ENCODE assay signal across 7 mouse cellular contexts in the genomic region with DNA sequence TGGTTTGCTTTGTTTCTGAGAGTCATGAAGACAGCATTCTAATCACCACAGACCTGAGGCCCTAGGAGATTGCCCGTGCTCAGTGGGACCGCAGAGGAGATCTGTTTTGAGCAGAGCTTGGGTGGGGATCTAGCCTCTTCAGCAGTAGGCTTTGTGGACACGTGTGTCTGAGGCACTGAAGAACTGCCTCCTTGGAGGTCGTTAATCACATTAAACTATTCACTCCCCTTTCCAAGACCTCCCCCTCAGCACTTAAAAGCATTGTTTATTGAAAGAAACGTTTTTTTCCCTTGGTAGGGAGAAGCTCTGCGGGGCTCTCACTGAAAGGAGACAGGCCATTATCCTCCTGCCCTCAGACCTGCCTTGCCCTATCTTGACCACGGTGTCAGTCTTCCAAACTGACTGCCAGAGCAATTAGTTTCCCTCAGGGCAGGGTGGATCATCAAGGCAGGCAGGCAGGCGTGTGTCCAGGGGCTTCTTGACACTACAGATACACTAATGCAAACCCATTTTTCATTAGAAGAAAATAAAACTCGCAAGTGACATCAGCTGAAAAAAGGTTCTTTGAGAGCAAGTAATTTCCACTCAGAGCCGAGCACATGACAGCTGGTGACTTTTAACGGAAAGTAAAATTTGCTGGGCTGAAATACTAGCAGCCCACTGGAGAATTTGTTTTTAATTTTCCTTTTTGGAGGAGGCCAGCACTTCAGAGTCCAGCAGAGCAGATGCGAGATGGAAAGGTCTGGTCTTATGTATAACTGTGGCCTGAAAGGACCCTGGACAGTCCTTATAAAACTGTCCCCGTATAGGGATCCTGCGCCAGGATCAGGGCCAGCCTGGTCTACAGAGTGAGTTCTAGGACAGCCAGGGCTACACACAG. TPM values are rescaled to one million over a fixed set of nuclear protein-coding genes. Genes with fewer than 3 reads are reported as not detected.
DNase-seq lines count a peak whose midpoint lies in the region; ATAC-seq lines count a peak whose summit lies in the region.

No protein-coding gene starts in this region.

- H3K4me1 ChIP-seq in embryonic facial prominence, embryonic 14.5 days (ENCODE audit: control insufficient read depth, insufficient read depth, low read length) = peaks cover 53% of the 10 kb centered on the region
- peaks cover 37% of the 10 kb centered on the region for H3K4me1 ChIP-seq in hindbrain, embryonic 15.5 days (replicated peaks)
- H3K4me1 ChIP-seq in neural tube, embryonic 15.5 days = peaks cover 48% of the 10 kb centered on the region

- H3K9me3 ChIP-seq in embryonic facial prominence, embryonic 14.5 days (ENCODE audit: control insufficient read depth, low read length) = no peaks in the 10 kb centered on the region
- H3K9me3 ChIP-seq in hindbrain, embryonic 15.5 days = no peaks in the 10 kb centered on the region
- no peaks in the 10 kb centered on the region for H3K9me3 ChIP-seq in neural tube, embryonic 15.5 days (replicated peaks)

- no peak overlapping the region for H3K4me3 ChIP-seq in embryonic facial prominence, embryonic 14.5 days (ENCODE audit: low read depth, low read length)
- H3K4me3 ChIP-seq in hindbrain, embryonic 15.5 days = no peak overlapping the region
- H3K4me3 ChIP-seq in neural tube, embryonic 15.5 days (replicated peaks) = no peak overlapping the region

- H3K27me3 ChIP-seq in embryonic facial prominence, embryonic 14.5 days (replicated peaks; ENCODE audit: control insufficient read depth, insufficient read depth, low read length) = no peaks in the 10 kb centered on the region
- no peaks in the 10 kb centered on the region for H3K27me3 ChIP-seq in hindbrain, embryonic 15.5 days
- H3K27me3 ChIP-seq in neural tube, embryonic 15.5 days (replicated peaks) = no peaks in the 10 kb centered on the region

- 23% methylated on average over 14 of the region's 14 CpGs for WGBS in embryonic facial prominence, embryonic 14.5 days
- WGBS in hindbrain, embryonic 15.5 days = 21% methylated on average over 14 of the region's 14 CpGs
- 16% methylated on average over 14 of the region's 14 CpGs for WGBS in neural tube, embryonic 15.5 days

- H3K9ac ChIP-seq in embryonic facial prominence, embryonic 14.5 days (ENCODE audit: low read depth, low read length) = no peak overlapping the region; the same call in 1 of the 2 replicates
- H3K9ac ChIP-seq in hindbrain, embryonic 15.5 days = no peak overlapping the region
- no peak overlapping the region for H3K9ac ChIP-seq in neural tube, embryonic 15.5 days (replicated peaks)

- H3K27ac ChIP-seq in embryonic facial prominence, embryonic 14.5 days (replicated peaks; ENCODE audit: low read depth, low read length) = peak overlapping the region; percentile 92
- peak overlapping the region; percentile 63; the same call in 1 of the 2 replicates for H3K27ac ChIP-seq in hindbrain, embryonic 15.5 days (replicated peaks)
- H3K27ac ChIP-seq in neural tube, embryonic 15.5 days (replicated peaks) = peak overlapping the region; percentile 71

- H3K4me2 ChIP-seq in embryonic facial prominence, embryonic 14.5 days (ENCODE audit: low read depth, low read length) = no peak overlapping the region
- H3K4me2 ChIP-seq in hindbrain, embryonic 15.5 days = no peak overlapping the region
- no peak overlapping the region for H3K4me2 ChIP-seq in neural tube, embryonic 15.5 days

- no peaks in the 10 kb centered on the region for H3K36me3 ChIP-seq in embryonic facial prominence, embryonic 14.5 days (ENCODE audit: control insufficient read depth, insufficient read depth, low read length)
- H3K36me3 ChIP-seq in hindbrain, embryonic 15.5 days = no peaks in the 10 kb centered on the region
- H3K36me3 ChIP-seq in neural tube, embryonic 15.5 days = no peaks in the 10 kb centered on the region

- peak; percentile 49 for DNase-seq in kidney, postnatal 10 days
- no peak for DNase-seq in kidney, postnatal 14 days
- DNase-seq in embryonic facial prominence, embryonic 14.5 days (ENCODE audit: low spot score) = peak; percentile 75
- no peak for DNase-seq in testis, postnatal 10 days (ENCODE audit: low spot score)
- no peak for DNase-seq in right cerebral cortex, postnatal 25 days

- no peak; the same call in 1 of the 2 replicates for ATAC-seq in embryonic facial prominence, embryonic 14.5 days (ENCODE audit: low read depth)
- ATAC-seq in hindbrain, embryonic 15.5 days (ENCODE audit: low FRiP score, low read depth) = no peak
- ATAC-seq in neural tube, embryonic 15.5 days (ENCODE audit: low FRiP score) = 0 out of 2 replicates have a peak, but pooled peaks have one; percentile 46

RNA-seq across cellular contexts. Expression of a gene that starts 56.2 kb away (rescaled TPM):
- 72.0 TPM in 2 replicates for polyA plus RNA-seq in embryonic facial prominence, embryonic 14.5 days (2014; fragmentation: Nextera tagmentation; extraction: Ambion mirVana)
- 1.8 and 2.2 TPM in 2 replicates for polyA plus RNA-seq in hindbrain, embryonic 15.5 days (2015; fragmentation: Nextera tagmentation; extraction: Ambion mirVana)
- 3.2 and 3.8 TPM in 2 replicates for polyA plus RNA-seq in neural tube, embryonic 15.5 days (2015; fragmentation: Nextera tagmentation; extraction: Ambion mirVana)

Comparison
In these comparisons a context has a peak if more than half of its experiments do, and no peak if none do; other contexts are left out.
1. DNase-seq: peak in kidney, postnatal 10 days (single experiment) and embryonic facial prominence, embryonic 14.5 days (single experiment); none in kidney, postnatal 14 days (single experiment), testis, postnatal 10 days (single experiment) and right cerebral cortex, postnatal 25 days (single experiment).
2. RNA of a gene that starts 56.2 kb away (polyA plus RNA-seq): 72.0 TPM in embryonic facial prominence, embryonic 14.5 days; 3.2 to 3.8 TPM in neural tube, embryonic 15.5 days and 1.8 to 2.2 TPM in hindbrain, embryonic 15.5 days; every median in the first group is over 10 times any median in the second.
3. Peak in every context shown above with its lines, with median percentiles within 50 percentile points of each other: H3K27ac ChIP-seq.